Mouse (Mus musculus) liver, postnatal 0 days (tissue): Measurements from ENCODE around the gene Ttll11. TPM values are rescaled to one million over a fixed set of nuclear protein-coding genes. Genes with fewer than 3 reads are reported as not detected.

Experiments used
- ATAC-seq: fragments of 200-750 bp; cut with Nextera tagmentation; 2 replicates; pipeline ENCODE4 v1.8.0; 2017; ENCODE audit warnings: mild to moderate bottlenecking, moderate library complexity
- DNase-seq: peaks from one replicate; pipeline ENCODE4 v3.0.0-alpha.2; 2016
- H3K27ac ChIP-seq: fragments of 300-500 bp; sonication (generic); 2 replicates; pipeline ENCODE4 v1.5.1; 2014; ENCODE audit warnings: antibody characterized with exemption, moderate library complexity, mild to moderate bottlenecking, low read depth
- H3K27me3 ChIP-seq: fragments of 300-500 bp; sonication (generic); 2 replicates; pipeline ENCODE4 v1.6.1; 2014; ENCODE audit warnings: low read length, control low read depth, mixed read lengths; ENCODE audit not compliant: insufficient read depth
- H3K36me3 ChIP-seq: fragments of 300-500 bp; sonication (generic); replicated peaks from 2 replicates; pipeline ENCODE4 v1.6.1; 2014; ENCODE audit warnings: mild to moderate bottlenecking, control low read depth, low read length, moderate library complexity, mixed read lengths; ENCODE audit not compliant: insufficient read depth
- H3K4me1 ChIP-seq: fragments of 300-500 bp; sonication (generic); 2 replicates; pipeline ENCODE4 v1.6.1; 2014; ENCODE audit warnings: antibody characterized with exemption, mild to moderate bottlenecking, control low read depth; ENCODE audit not compliant: insufficient read depth
- H3K4me2 ChIP-seq: fragments of 300-500 bp; sonication (generic); 2 replicates; pipeline ENCODE4 v1.6.1; 2014; ENCODE audit warnings: low read depth, mild to moderate bottlenecking, low read length, moderate library complexity, mixed read lengths
- H3K4me3 ChIP-seq: fragments of 300-500 bp; sonication (generic); 2 replicates; pipeline ENCODE4 v1.5.1; 2014; ENCODE audit warnings: low read depth, low read length
- H3K9ac ChIP-seq: fragments of 300-500 bp; sonication (generic); replicated peaks from 2 replicates; pipeline ENCODE4 v1.6.1; 2014; ENCODE audit warnings: mild to moderate bottlenecking, moderate library complexity
- H3K9me3 ChIP-seq: fragments of 300-500 bp; sonication (generic); 2 replicates; pipeline ENCODE4 v1.6.1; 2016; ENCODE audit warnings: mild to moderate bottlenecking, control low read depth, low read length, mixed read lengths
- CTCF ChIP-seq: sonication (generic); IDR thresholded peaks from 2 replicates; pipeline ENCODE4 v1.5.1; 2016; ENCODE audit warnings: antibody characterized with exemption, low read depth
- EP300 ChIP-seq: IDR thresholded peaks from 2 replicates; pipeline ENCODE4 v1.6.1; 2016; ENCODE audit warnings: antibody characterized with exemption, low read depth, mild to moderate bottlenecking
- WGBS: fragments of 180-500 bp; shearing (Covaris S2); extraction: QIAGEN DNeasy Blood & Tissue Kit; methylation state at CpG from one replicate; pipeline ENCODE4 v1.1.7; 2014; ENCODE audit not compliant: insufficient replicate concordance; 5-methylcytosine and 5-hydroxymethylcytosine counted together
- polyA plus RNA-seq: library from polyadenylated mRNA; unstranded; fragments of >200 nt; fragmentation: Nextera tagmentation; extraction: Ambion mirVana; gene quantifications from 2 replicates; pipeline ENCODE4 v1.2.1, GENCODE M21; 2015

Gene Ttll11
- polyA plus RNA-seq, 1 experiment from 2014 or later = 1.1 TPM

- no peaks in the 10 kb centered on the region for H3K36me3 ChIP-seq
- H3K4me3 ChIP-seq = no peak overlapping the region
- no peaks in the 10 kb centered on the region for H3K9me3 ChIP-seq
- H3K4me1 ChIP-seq = no peaks in the 10 kb centered on the region
- ATAC-seq = no peak
- no peak overlapping the region for H3K27ac ChIP-seq
- no peak overlapping the region for H3K4me2 ChIP-seq
- 60% methylated on average over 10 of the region's 10 CpGs for WGBS
- DNase-seq = no peak
- TF ChIP-seq CTCF = no peak
- no peak for TF ChIP-seq EP300
- H3K9ac ChIP-seq = no peak overlapping the region
- no peaks in the 10 kb centered on the region for H3K27me3 ChIP-seq
Observed at GRCm38 (mm10) chr2:35783368-35783767, 196.3 kb downstream of the Ttll11 start.

- Histone ChIP-seq H3K27ac (no peak overlapping the region), H3K9ac (no peak overlapping the region), H3K27me3 (no peaks in the 10 kb centered on the region), H3K4me2 (no peak overlapping the region), H3K4me1 (no peaks in the 10 kb centered on the region), H3K9me3 (no peaks in the 10 kb centered on the region), H3K36me3 (no peaks in the 10 kb centered on the region), H3K4me3 (no peak overlapping the region)
- DNase-seq = no peak
- no peak for TF ChIP-seq CTCF
- no peak for TF ChIP-seq EP300
- WGBS = 83% methylated on average over 5 of the region's 5 CpGs
- ATAC-seq = no peak
Observed at GRCm38 (mm10) chr2:35779266-35779665, 200.4 kb downstream of the Ttll11 start.

- TF ChIP-seq EP300 = no peak
- no peak for TF ChIP-seq CTCF
- H3K36me3 ChIP-seq = no peaks in the 10 kb centered on the region
- H3K4me2 ChIP-seq = no peak overlapping the region
- H3K27me3 ChIP-seq = no peaks in the 10 kb centered on the region
- no peaks in the 10 kb centered on the region for H3K4me1 ChIP-seq
- WGBS = 82% methylated on average over 9 of the region's 9 CpGs
- H3K9me3 ChIP-seq = no peaks in the 10 kb centered on the region
- no peak overlapping the region for H3K9ac ChIP-seq
- no peak for ATAC-seq
- H3K27ac ChIP-seq = no peak overlapping the region
- no peak overlapping the region for H3K4me3 ChIP-seq
- DNase-seq = no peak
Observed at GRCm38 (mm10) chr2:35776935-35777334, 202.8 kb downstream of the Ttll11 start.

DNA sequence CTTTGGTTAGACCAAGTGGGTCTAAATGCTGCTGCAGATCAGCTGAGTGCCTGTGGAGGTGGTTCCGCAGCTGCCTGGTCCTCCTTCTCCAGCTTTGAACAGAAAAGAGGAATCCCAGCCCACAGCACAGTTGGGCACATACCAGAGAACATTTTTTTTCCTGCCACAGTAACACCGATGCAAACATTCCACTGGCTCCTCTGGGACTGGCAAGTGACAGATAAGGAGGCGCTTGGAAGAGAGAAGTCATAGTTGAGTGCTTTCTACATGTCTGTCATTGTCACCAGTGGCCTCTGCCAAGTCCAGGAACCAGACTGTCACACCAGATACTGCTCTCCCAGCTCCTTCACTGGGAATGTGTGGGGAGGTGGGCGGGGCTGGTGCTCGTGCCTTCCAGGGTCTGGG is 204.1 kb downstream of the Ttll11 start:
- no peak overlapping the region for H3K4me3 ChIP-seq
- no peak for DNase-seq

DNA sequence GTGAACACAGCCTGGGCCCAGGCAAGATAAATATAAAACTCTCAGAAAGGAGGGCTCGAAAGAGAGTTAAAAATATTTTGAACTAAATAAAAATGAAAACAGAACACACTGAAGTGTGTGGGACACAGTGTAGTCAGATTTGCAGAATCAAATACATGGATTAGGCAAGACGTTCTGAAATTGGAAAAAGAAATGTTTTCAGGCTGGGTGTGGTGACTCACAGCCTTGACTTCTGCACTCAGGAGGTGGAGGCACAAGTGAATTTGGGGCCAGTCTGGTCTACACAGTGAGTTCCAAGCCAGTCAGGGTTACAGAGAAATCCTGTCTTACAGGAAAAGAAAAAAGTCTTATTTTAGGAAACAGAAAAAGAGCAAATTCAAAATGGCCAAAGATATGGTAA is 209.2 kb downstream of the Ttll11 start:
- Histone ChIP-seq H3K27me3 (no peaks in the 10 kb centered on the region), H3K27ac (no peak overlapping the region), H3K36me3 (no peaks in the 10 kb centered on the region), H3K4me2 (no peak overlapping the region), H3K4me3 (no peak overlapping the region), H3K9ac (no peak overlapping the region), H3K9me3 (no peaks in the 10 kb centered on the region), H3K4me1 (no peaks in the 10 kb centered on the region)
- ATAC-seq (no peak), DNase-seq (no peak)
- WGBS = 68% methylated on average over 2 of the region's 2 CpGs
- TF ChIP-seq CTCF (no peak), EP300 (no peak)

More for the DNA sequence above, 204.1 kb downstream of the Ttll11 start:
- Histone ChIP-seq H3K9ac (no peak overlapping the region), H3K27me3 (no peaks in the 10 kb centered on the region), H3K36me3 (no peaks in the 10 kb centered on the region), H3K4me2 (no peak overlapping the region), H3K9me3 (no peaks in the 10 kb centered on the region), H3K27ac (no peak overlapping the region), H3K4me1 (no peaks in the 10 kb centered on the region)
- ATAC-seq = peak; percentile 15; the same call in 1 of the 2 replicates
- WGBS = 45% methylated on average over 5 of the region's 5 CpGs
- no peak for TF ChIP-seq CTCF
- TF ChIP-seq EP300 = no peak

- H3K36me3 ChIP-seq = no peaks in the 10 kb centered on the region
- H3K9me3 ChIP-seq = no peaks in the 10 kb centered on the region
- no peaks in the 10 kb centered on the region for H3K27me3 ChIP-seq
- no peak overlapping the region for H3K4me2 ChIP-seq
- WGBS = 79% methylated on average over 12 of the region's 12 CpGs
- no peak overlapping the region for H3K9ac ChIP-seq
- H3K4me3 ChIP-seq = no peak overlapping the region
- ATAC-seq = no peak
- TF ChIP-seq CTCF (no peak), EP300 (no peak)
- H3K27ac ChIP-seq = no peak overlapping the region
- DNase-seq = no peak
- H3K4me1 ChIP-seq = no peaks in the 10 kb centered on the region
Observed at GRCm38 (mm10) chr2:35769398-35769797, 210.3 kb downstream of the Ttll11 start.
